Mouse (Mus musculus): ENCODE measurements around the gene Cltb. TPM values are rescaled to one million over a fixed set of nuclear protein-coding genes. Genes with fewer than 3 reads are reported as not detected.

The Cltb gene
- polyA plus RNA-seq, 1 experiment = 16.9 TPM

GRCm38 (mm10) chr13:54589414-54589995 lies 21.6 kb downstream of the Cltb start:
- peak overlapping the region; percentile 24; the same call in 1 of the 2 replicates for H3K27ac ChIP-seq (ENCODE audit: insufficient read depth, low read length)
- peaks cover 10% of the 10 kb centered on the region for H3K36me3 ChIP-seq (ENCODE audit: control insufficient read depth, insufficient read depth, low read length)
- no peak for DNase-seq (ENCODE audit: low read depth in 1 of 2, low spot score in 2 of 2)
- H3K4me3 ChIP-seq (ENCODE audit: extremely low read depth, insufficient read depth, insufficient read length) = peak overlapping the region; percentile 85
- under 1% methylated on average over 24 of the region's 24 CpGs for WGBS
- H3K4me1 ChIP-seq (ENCODE audit: control insufficient read depth, insufficient read depth, insufficient read length) = 0 out of 2 replicates have a peak, but pooled peaks cover 5% of the 10 kb centered on the region
- TF ChIP-seq CTCF (IDR thresholded peaks at IDR 0.05; ENCODE audit: extremely low read depth, insufficient read depth, insufficient read length, insufficient replicate concordance) = no peak
- TF ChIP-seq POLR2A (IDR thresholded peaks at IDR 0.05; ENCODE audit: low read depth, low read length) = no peak
- no peaks in the 10 kb centered on the region for H3K27me3 ChIP-seq (ENCODE audit: control insufficient read depth, insufficient read depth, low read length)

- WGBS = 91% methylated on average over 11 of the region's 11 CpGs
Observed at GRCm38 (mm10) chr13:54585831-54586230, 25.3 kb downstream of the Cltb start.

GRCm38 (mm10) chr13:54582860-54583259 lies 28.3 kb downstream of the Cltb start:
- H3K27ac ChIP-seq (ENCODE audit: insufficient read depth, low read length) = no peak overlapping the region

More at GRCm38 (mm10) chr13:54585831-54586230, 25.3 kb downstream of the Cltb start:
- Histone ChIP-seq H3K4me3 (ENCODE audit: extremely low read depth, insufficient read depth, insufficient read length) (no peak overlapping the region), H3K36me3 (ENCODE audit: control insufficient read depth, insufficient read depth, low read length) (peaks cover 18% of the 10 kb centered on the region), H3K4me1 (ENCODE audit: control insufficient read depth, insufficient read depth, insufficient read length) (peaks cover under 1% of the 10 kb centered on the region; the same call in 1 of the 2 replicates), H3K27ac (ENCODE audit: insufficient read depth, low read length) (no peak overlapping the region), H3K27me3 (ENCODE audit: control insufficient read depth, insufficient read depth, low read length) (no peaks in the 10 kb centered on the region)
- no peak for DNase-seq (ENCODE audit: low read depth in 1 of 2, low spot score in 2 of 2)
- TF ChIP-seq POLR2A (IDR thresholded peaks at IDR 0.05; ENCODE audit: low read depth, low read length) (no peak), CTCF (IDR thresholded peaks at IDR 0.05; ENCODE audit: extremely low read depth, insufficient read depth, insufficient read length, insufficient replicate concordance) (no peak)

GRCm38 (mm10) chr13:54582126-54582525 lies 29.0 kb downstream of the Cltb start:
- no peak overlapping the region for H3K27ac ChIP-seq (ENCODE audit: insufficient read depth, low read length)
- TF ChIP-seq CTCF (IDR thresholded peaks at IDR 0.05; ENCODE audit: extremely low read depth, insufficient read depth, insufficient read length, insufficient replicate concordance) (no peak), POLR2A (IDR thresholded peaks at IDR 0.05; ENCODE audit: low read depth, low read length) (no peak)
- H3K4me3 ChIP-seq (ENCODE audit: extremely low read depth, insufficient read depth, insufficient read length) = no peak overlapping the region
- H3K27me3 ChIP-seq (ENCODE audit: control insufficient read depth, insufficient read depth, low read length) = no peaks in the 10 kb centered on the region
- H3K36me3 ChIP-seq (ENCODE audit: control insufficient read depth, insufficient read depth, low read length) = peaks cover 19% of the 10 kb centered on the region
- H3K4me1 ChIP-seq (ENCODE audit: control insufficient read depth, insufficient read depth, insufficient read length) = peaks cover 13% of the 10 kb centered on the region; the same call in 1 of the 2 replicates
- 90% methylated on average over 10 of the region's 10 CpGs for WGBS
- no peak for DNase-seq (ENCODE audit: low read depth in 1 of 2, low spot score in 2 of 2)

More at GRCm38 (mm10) chr13:54582860-54583259, 28.3 kb downstream of the Cltb start:
- H3K4me1 ChIP-seq (ENCODE audit: control insufficient read depth, insufficient read depth, insufficient read length) = peaks cover 8% of the 10 kb centered on the region; the same call in 1 of the 2 replicates
- H3K36me3 ChIP-seq (ENCODE audit: control insufficient read depth, insufficient read depth, low read length) = peaks cover 19% of the 10 kb centered on the region
- WGBS = 94% methylated on average over 5 of the region's 5 CpGs
- H3K27me3 ChIP-seq (ENCODE audit: control insufficient read depth, insufficient read depth, low read length) = no peaks in the 10 kb centered on the region
- no peak for DNase-seq (ENCODE audit: low read depth in 1 of 2, low spot score in 2 of 2)
- TF ChIP-seq CTCF (IDR thresholded peaks at IDR 0.05; ENCODE audit: extremely low read depth, insufficient read depth, insufficient read length, insufficient replicate concordance) (no peak), POLR2A (IDR thresholded peaks at IDR 0.05; ENCODE audit: low read depth, low read length) (no peak)
- no peak overlapping the region for H3K4me3 ChIP-seq (ENCODE audit: extremely low read depth, insufficient read depth, insufficient read length)

GRCm38 (mm10) chr13:54581385-54581784 lies 29.8 kb downstream of the Cltb start:
- no peak overlapping the region for H3K4me3 ChIP-seq (ENCODE audit: extremely low read depth, insufficient read depth, insufficient read length)
- H3K27me3 ChIP-seq (ENCODE audit: control insufficient read depth, insufficient read depth, low read length) = no peaks in the 10 kb centered on the region
- no peak overlapping the region for H3K27ac ChIP-seq (ENCODE audit: insufficient read depth, low read length)
- peaks cover 19% of the 10 kb centered on the region for H3K36me3 ChIP-seq (ENCODE audit: control insufficient read depth, insufficient read depth, low read length)
- peaks cover 13% of the 10 kb centered on the region; the same call in 1 of the 2 replicates for H3K4me1 ChIP-seq (ENCODE audit: control insufficient read depth, insufficient read depth, insufficient read length)
- 91% methylated on average over 2 of the region's 2 CpGs for WGBS
- no peak for DNase-seq (ENCODE audit: low read depth in 1 of 2, low spot score in 2 of 2)
- no peak for TF ChIP-seq POLR2A (IDR thresholded peaks at IDR 0.05; ENCODE audit: low read depth, low read length)
- TF ChIP-seq CTCF (IDR thresholded peaks at IDR 0.05; ENCODE audit: extremely low read depth, insufficient read depth, insufficient read length, insufficient replicate concordance) = no peak

GRCm38 (mm10) chr13:54577652-54578507 lies 33.3 kb downstream of the Cltb start:
- Histone ChIP-seq H3K36me3 (ENCODE audit: control insufficient read depth, insufficient read depth, low read length) (peaks cover 5% of the 10 kb centered on the region), H3K4me1 (ENCODE audit: control insufficient read depth, insufficient read depth, insufficient read length) (peaks cover 19% of the 10 kb centered on the region), H3K4me3 (ENCODE audit: extremely low read depth, insufficient read depth, insufficient read length) (peak overlapping the region; percentile 2; the same call in 1 of the 2 replicates), H3K27ac (ENCODE audit: insufficient read depth, low read length) (peak overlapping the region; percentile 26; the same call in 1 of the 2 replicates), H3K27me3 (ENCODE audit: control insufficient read depth, insufficient read depth, low read length) (no peaks in the 10 kb centered on the region)
- TF ChIP-seq CTCF (IDR thresholded peaks at IDR 0.05; ENCODE audit: extremely low read depth, insufficient read depth, insufficient read length, insufficient replicate concordance) (no peak), POLR2A (IDR thresholded peaks at IDR 0.05; ENCODE audit: low read depth, low read length) (no peak)
- DNase-seq (ENCODE audit: low read depth in 1 of 2, low spot score in 2 of 2) = peak in 1 of 2 experiments; percentile 52
- 54% methylated on average over 21 of the region's 21 CpGs for WGBS
